Mouse (Mus musculus): ENCODE measurements around the gene Fbln2. TPM values are rescaled to one million over a fixed set of nuclear protein-coding genes. Genes with fewer than 3 reads are reported as not detected.

The Fbln2 gene
- polyA plus RNA-seq (2017; shearing (Covaris generic)): not detected

DNA sequence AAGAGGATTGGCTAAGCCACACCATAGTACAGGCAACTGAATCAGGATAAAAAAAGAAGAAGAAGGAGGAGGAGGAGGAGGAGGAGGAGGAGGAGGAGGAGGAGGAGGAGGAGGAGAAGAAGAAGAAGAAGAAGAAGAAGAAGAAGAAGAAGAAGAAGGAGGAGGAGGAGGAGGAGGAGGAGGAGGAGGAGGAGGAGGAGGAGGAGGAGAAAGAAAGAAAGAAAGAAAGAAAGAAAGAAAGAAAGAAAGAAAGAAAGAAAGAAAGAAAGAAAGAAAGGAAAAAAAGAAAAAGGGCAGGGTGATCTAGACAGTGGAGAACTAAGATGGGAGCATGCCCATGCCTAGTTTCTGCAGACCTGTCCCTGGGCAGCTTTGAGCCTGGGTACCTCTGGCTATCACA is at the start of gene Fbln2:
TSS of gene Fbln2 (plus strand) at position 301 of the 400 bp plus-strand sequence.

Other genes starting within 250 kb of the Fbln2 start
- 7.7 TPM for gene Iqsec1, start 223.8 kb upstream of the Fbln2 start, polyA plus RNA-seq (2017; shearing (Covaris generic))
- gene Nup210, start 95.6 kb upstream of the Fbln2 start, polyA plus RNA-seq (2017; shearing (Covaris generic)): 313 TPM
- gene Hdac11, start 55.8 kb upstream of the Fbln2 start, polyA plus RNA-seq (2017; shearing (Covaris generic)): 0.41 TPM
- not detected for gene Wnt7a, start 198.9 kb downstream of the Fbln2 start, polyA plus RNA-seq (2017; shearing (Covaris generic))